Mouse (Mus musculus): ENCODE data around the gene Mrtfa.

DNA sequence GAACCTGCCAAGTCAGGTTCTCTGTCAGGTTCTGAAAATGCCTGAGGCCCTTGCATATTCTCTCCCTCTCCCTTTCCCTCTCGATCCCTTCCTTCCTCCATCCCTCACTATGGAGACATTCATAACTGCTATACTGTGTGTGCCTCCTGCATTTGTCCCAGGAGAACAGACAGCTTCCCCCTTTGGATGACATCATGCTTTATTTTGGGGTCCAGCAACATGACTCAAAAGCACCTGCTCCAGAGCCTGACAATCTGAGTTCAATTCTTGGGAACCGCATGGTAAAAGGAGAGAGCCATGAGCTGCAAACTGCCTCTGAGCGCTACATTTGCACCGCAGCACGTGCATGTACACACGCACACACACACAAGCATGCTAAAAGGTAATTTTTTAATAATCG is 12.7 kb downstream of the Mrtfa start:
- TF ChIP-seq CTCF (IDR thresholded peaks at IDR 0.05; ENCODE audit: borderline replicate concordance, insufficient read depth, low read length) = no peak
- no peak for TF ChIP-seq POLR2A (IDR thresholded peaks at IDR 0.05; ENCODE audit: low read depth, low read length)

All from embryonic fibroblast, embryonic 13.5 days (primary cell).